Mouse (Mus musculus) MEL (cell line): ENCODE data around the gene Ak7.

Experiments used
- CTCF ChIP-seq, 3 experiments: IDR thresholded peaks in 2 of 3; conservative IDR thresholded peaks in 1 of 3; 2 replicates each; pipeline ENCODE4 v1.5.1; 2011 to 2012; ENCODE audit warnings: low read length in 3 of 3, low read depth in 2 of 3, mild to moderate bottlenecking in 2 of 3, improper control_type of control experiment in 1 of 3, inconsistent platforms in 1 of 3, mixed read lengths in 1 of 3, moderate library complexity in 1 of 3; ENCODE audit not compliant: control insufficient read depth in 1 of 3, insufficient read depth in 1 of 3, poor library complexity in 1 of 3, severe bottlenecking in 1 of 3
- EP300 ChIP-seq, 2 experiments: IDR thresholded peaks; 2 replicates each; pipeline ENCODE4 v1.6.1; 2011; ENCODE audit warnings: improper control_type of control experiment in 2 of 2, low read length in 2 of 2, low read depth in 1 of 2, mild to moderate bottlenecking in 1 of 2
- MAFK ChIP-seq: IDR thresholded peaks from 2 replicates; pipeline ENCODE4 v1.6.1; 2011; ENCODE audit warnings: low read depth, mild to moderate bottlenecking, low read length, improper control_type of control experiment, borderline replicate concordance
- POLR2A ChIP-seq, 2 experiments: IDR thresholded peaks; 2 replicates each; pipeline ENCODE4 v1.6.1; 2011 to 2012; ENCODE audit warnings: low read length in 2 of 2, mild to moderate bottlenecking in 2 of 2, control low read depth in 1 of 2, improper control_type of control experiment in 1 of 2, low read depth in 1 of 2, moderate library complexity in 1 of 2; ENCODE audit not compliant: control insufficient read depth in 1 of 2, insufficient read depth in 1 of 2, poor library complexity in 1 of 2
- RAD21 ChIP-seq: IDR thresholded peaks from 2 replicates; pipeline ENCODE4 v1.6.1; 2011; ENCODE audit warnings: mild to moderate bottlenecking, low read depth, low read length, improper control_type of control experiment
- TAL1 ChIP-seq: IDR thresholded peaks from 2 replicates; pipeline ENCODE4 v1.6.1; 2012; ENCODE audit warnings: mild to moderate bottlenecking, inconsistent platforms, low read length, moderate library complexity, mixed read lengths
- USF1 ChIP-seq: IDR thresholded peaks from 2 replicates; pipeline ENCODE4 v1.6.1; 2014; ENCODE audit warnings: low read depth, mild to moderate bottlenecking, inconsistent platforms, low read length, improper control_type of control experiment, moderate library complexity
- ZC3H11A ChIP-seq: IDR thresholded peaks from 2 replicates; pipeline ENCODE4 v1.6.1; 2012; ENCODE audit warnings: low read depth, mild to moderate bottlenecking, inconsistent platforms, low read length, improper control_type of control experiment

DNA sequence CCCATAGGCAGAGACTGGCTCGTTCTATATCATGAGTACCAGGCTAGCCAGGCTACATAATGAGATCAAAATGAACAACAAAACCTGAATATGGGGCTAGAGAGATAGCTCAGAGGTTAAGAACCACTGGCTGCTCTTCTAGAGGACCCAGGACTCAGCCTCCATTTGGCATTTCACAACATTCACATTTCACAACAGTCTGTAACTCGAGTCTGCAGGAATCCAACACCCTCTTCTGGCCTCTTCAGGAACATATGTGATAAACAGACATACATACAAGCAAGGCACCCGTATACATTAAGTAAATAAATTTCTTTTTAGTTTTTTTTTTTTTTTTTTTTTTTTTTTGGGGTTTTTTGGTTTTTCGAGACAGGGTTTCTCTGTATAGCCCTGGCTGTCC is 17.2 kb upstream of the Ak7 start:
- TF ChIP-seq POLR2A (IDR thresholded peaks at IDR 0.05; ENCODE audit: control insufficient read depth in 1 of 2, insufficient read depth in 1 of 2, low read depth in 1 of 2, low read length in 2 of 2, poor library complexity in 1 of 2) (no peak), ZC3H11A (no peak), CTCF (IDR thresholded peaks at IDR 0.05 in 2 of 3, conservative IDR thresholded peaks at IDR 0.05 in 1 of 3; ENCODE audit: control insufficient read depth in 1 of 3, insufficient read depth in 1 of 3, low read depth in 2 of 3, low read length in 3 of 3, poor library complexity in 1 of 3, severe bottlenecking in 1 of 3) (no peak; a peak in 1 of 6 replicates), RAD21 (no peak), EP300 (IDR thresholded peaks at IDR 0.05; ENCODE audit: low read depth in 1 of 2, low read length in 2 of 2) (no peak), USF1 (no peak), MAFK (no peak), TAL1 (no peak)
